Mouse (Mus musculus) gastrocnemius, postnatal 25 days (tissue): ENCODE data around the gene Maff. TPM values are rescaled to one million over a fixed set of nuclear protein-coding genes. Genes with fewer than 3 reads are reported as not detected.
A peak's percentile ranks its signal among the peaks of the same experiment; 100 is the strongest.

ENCODE experiments used
- DNase-seq: peaks from one replicate; pipeline ENCODE4 v3.0.0; 2022
- microRNA-seq, 2 experiments: library from miRNA; unstranded; fragments of <30 nt; microRNA quantifications; one replicate each; pipeline ENCODE4 v1.2.0; 2021; ENCODE audit warnings: borderline replicate concordance in 2 of 2
- total RNA-seq, 2 experiments: library from RNA; stranded (reverse); gene quantifications; 1 replicate in 1 of 2; 2 replicates in 1 of 2; pipeline ENCODE4 v1.2.3; 2021

Gene Maff
- total RNA-seq, 2 experiments from 2014 or later = 2.7 to 3.8 TPM

DNA sequence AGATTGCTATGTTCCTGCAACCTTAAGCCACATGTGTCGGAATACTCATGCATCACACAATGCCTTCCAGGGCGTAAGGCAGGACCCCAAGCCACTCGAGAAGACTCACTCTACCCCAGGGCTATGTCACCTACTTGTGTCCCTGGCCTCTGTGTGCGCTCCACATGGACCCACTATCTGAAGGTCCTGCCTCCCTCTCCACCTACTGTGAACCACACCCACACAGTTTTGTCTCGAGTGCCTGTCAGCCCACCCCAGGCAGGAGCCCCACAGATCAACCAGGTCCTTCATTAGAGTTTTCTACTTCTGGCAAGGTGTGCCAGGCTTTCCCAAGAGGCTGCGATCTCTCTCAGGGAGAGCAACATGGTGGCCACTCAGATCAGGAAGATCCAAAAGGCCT lies 48.9 kb downstream of the Maff start:
- DNase-seq = no peak

GRCm38 (mm10) chr15:79396736-79397135 lies 50.3 kb downstream of the Maff start:
- no peak for DNase-seq

DNA sequence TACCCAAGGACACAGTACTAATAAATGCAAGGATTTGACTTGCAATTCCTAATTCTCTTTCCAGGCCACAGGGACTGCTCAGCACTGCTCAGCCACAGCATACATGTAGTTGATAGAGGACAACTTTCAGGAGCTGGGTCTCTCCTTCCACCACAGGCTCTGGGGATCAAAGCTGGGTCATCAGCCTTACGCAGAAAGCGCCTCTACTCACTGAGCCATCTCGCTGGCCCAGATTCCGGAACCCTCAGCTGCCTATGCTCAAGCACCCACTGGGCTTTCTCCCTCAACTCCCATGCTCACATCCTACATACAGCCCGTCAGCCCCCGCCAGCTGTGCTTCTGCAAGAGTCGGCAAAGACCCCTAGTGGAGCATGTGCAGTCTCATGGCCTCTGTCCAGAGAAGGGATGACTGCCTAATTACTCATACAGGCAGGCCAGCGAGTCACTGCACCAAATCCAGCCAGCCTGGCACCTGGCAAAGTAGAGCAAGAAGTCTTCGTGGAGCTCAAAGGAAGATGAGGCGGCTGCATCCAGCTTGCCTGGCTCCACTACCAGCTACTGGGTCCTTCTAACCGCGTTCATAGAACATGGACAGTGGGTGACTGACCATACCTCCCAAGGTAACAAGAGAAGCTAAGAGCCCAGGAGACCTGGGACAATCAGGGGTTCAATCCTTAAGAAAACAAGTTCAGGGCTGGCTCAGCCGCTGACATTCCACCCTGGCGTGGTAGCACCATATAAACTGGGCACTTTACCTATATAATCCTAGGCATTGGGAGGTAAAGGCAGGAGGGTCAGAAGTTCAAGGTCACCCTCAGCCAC lies 53.0 kb downstream of the Maff start:
- DNase-seq = no peak

GRCm38 (mm10) chr15:79400134-79400974 lies 53.9 kb downstream of the Maff start:
- DNase-seq = no peak

DNA sequence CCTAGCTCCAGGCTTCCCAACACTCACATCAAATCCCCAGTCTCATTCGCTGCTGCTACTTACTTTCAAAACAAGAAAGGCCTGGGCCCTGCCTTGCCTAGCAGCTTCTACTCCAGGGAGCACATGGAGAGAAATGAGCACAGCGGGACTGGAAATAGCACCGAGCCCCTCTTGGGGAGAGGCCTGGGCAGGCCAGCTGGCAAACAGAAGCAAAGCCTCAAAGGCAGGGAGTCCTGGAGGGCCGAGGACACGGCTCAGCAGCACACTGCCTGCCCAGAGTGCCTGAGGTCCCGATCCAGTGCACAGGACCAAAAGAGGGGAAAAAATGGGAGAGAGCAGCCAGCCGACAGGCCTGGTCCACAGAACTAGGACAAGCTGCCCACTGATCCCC lies 54.5 kb downstream of the Maff start:
- DNase-seq = peak; percentile 60

GRCm38 (mm10) chr15:79402176-79402575 lies 55.8 kb downstream of the Maff start:
- no peak for DNase-seq

- DNase-seq = peak; percentile 86
Measured at GRCm38 (mm10) chr15:79402836-79403762, 56.7 kb downstream of the Maff start, which contains the start of gene Tmem184b. Tmem184b (minus strand) TSS chr15:79403569.

- DNase-seq = no peak
Measured at GRCm38 (mm10) chr15:79403763-79404210, 57.4 kb downstream of the Maff start.

DNA sequence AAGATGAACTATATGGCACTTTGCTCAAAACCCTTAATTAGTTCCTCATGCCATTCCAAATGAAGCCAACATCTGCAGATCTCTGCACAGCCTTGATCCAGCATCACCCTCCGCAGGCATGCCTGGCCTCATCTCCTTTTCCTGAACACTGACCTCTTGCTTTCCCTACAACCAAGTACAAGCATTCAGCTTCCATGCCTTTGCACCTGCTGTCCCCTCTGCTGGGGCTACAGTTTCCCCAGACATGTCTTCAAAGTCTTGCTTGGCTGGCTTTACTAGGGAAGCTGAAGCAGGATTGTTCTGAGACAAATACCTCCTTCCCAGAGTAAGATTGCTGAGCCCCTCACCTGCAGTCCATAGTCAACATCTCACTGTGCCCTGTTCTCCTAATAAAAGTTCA lies 57.9 kb downstream of the Maff start:
- DNase-seq = no peak

GRCm38 (mm10) chr15:79406564-79406963 lies 60.1 kb downstream of the Maff start:
- no peak for DNase-seq

Small RNAs within 50 kb of the gene (microRNA-seq; reads per million reads assigned to microRNA genes)
- 1.1 to 2.9 reads per million in 2 experiments for gene Mir1943

Other genes with a start within 250 kb of the Maff start
- gene Micall1, start 237.7 kb upstream of the Maff start, total RNA-seq = 10 to 100 TPM; 14.0 to 15.0 TPM
- 10 to 100 TPM; 65.8 to 66.9 TPM for gene Polr2f, start 205.6 kb upstream of the Maff start, total RNA-seq
- gene 1700088E04Rik, start 205.4 kb upstream of the Maff start, total RNA-seq = 1 to 10 TPM in 1 of 2 experiments, under 1 TPM in 1; 0.56 to 1.6 TPM
- gene Sox10, start 181.4 kb upstream of the Maff start, total RNA-seq = 1 to 10 TPM; 1.3 to 1.8 TPM
- gene Pick1, start 117.4 kb upstream of the Maff start, total RNA-seq = 10 to 100 TPM; 24.8 to 28.5 TPM
- gene Gm49486, start 117.2 kb upstream of the Maff start, total RNA-seq = under 1 TPM; 0.23 to 0.54 TPM
- gene Slc16a8, start 91.9 kb upstream of the Maff start, total RNA-seq = under 1 TPM in 1 of 2 experiments, not detected in 1; 0.20 TPM
- gene Baiap2l2, start 61.1 kb upstream of the Maff start, total RNA-seq = 1 to 10 TPM; 1.6 to 1.9 TPM
- gene Pla2g6, start 18.2 kb upstream of the Maff start, total RNA-seq = 10 to 100 TPM; 15.0 to 16.0 TPM
- gene Tmem184b, start 56.9 kb downstream of the Maff start, total RNA-seq = 10 to 100 TPM; 28.4 to 30.4 TPM
- gene Csnk1e, start 108.9 kb downstream of the Maff start, total RNA-seq = 10 to 100 TPM; 43.1 to 43.9 TPM
- not detected for gene Kcnj4, start 158.6 kb downstream of the Maff start, total RNA-seq
- 1 to 10 TPM; 7.3 to 7.7 TPM for gene Kdelr3, start 169.8 kb downstream of the Maff start, total RNA-seq
- 10 to 100 TPM; 65.3 to 72.8 TPM for gene Ddx17, start 200.1 kb downstream of the Maff start, total RNA-seq